Mouse (Mus musculus): Measurements from ENCODE around the gene Tbc1d4. TPM values are rescaled to one million over a fixed set of nuclear protein-coding genes. Genes with fewer than 3 reads are reported as not detected.

Tbc1d4 gene
- total and polyA plus RNA-seq, 3 experiments: not detected

- Histone ChIP-seq H3K4me3 (ENCODE audit: control insufficient read depth in 1 of 2, insufficient read depth in 1 of 2, low read depth in 2 of 2, low read length in 2 of 2) (no peak overlapping the region), H3K9me3 (replicated peaks; ENCODE audit: insufficient read depth, low read length) (no peaks in the 10 kb centered on the region), H3K79me2 (ENCODE audit: control insufficient read depth, insufficient read depth, low read length, poor library complexity) (no peaks in the 10 kb centered on the region), H3K9ac (ENCODE audit: control insufficient read depth, low read depth, low read length, poor library complexity, severe bottlenecking) (no peak overlapping the region), H3K36me3 (ENCODE audit: control insufficient read depth in 1 of 2, insufficient read depth in 2 of 2, low read length in 2 of 2) (no peaks in the 10 kb centered on the region), H3K27me3 (ENCODE audit: control insufficient read depth in 1 of 2, insufficient read depth in 2 of 2, low read length in 2 of 2) (no peaks in the 10 kb centered on the region; a peak in 1 of 4 replicates), H3K27ac (ENCODE audit: control insufficient read depth, low read depth, low read length) (no peak overlapping the region), H3K4me1 (ENCODE audit: control insufficient read depth in 1 of 2, insufficient read depth in 2 of 2, low read length in 2 of 2) (no peaks in the 10 kb centered on the region)
- TF ChIP-seq ZMIZ1 (IDR thresholded peaks at IDR 0.05; ENCODE audit: low read depth, low read length) (no peak), MAX (IDR thresholded peaks at IDR 0.05; ENCODE audit: low read length) (no peak), MAZ (IDR thresholded peaks at IDR 0.05; ENCODE audit: low read depth, low read length) (no peak), MYC (IDR thresholded peaks at IDR 0.05; ENCODE audit: low read depth, low read length) (no peak), CHD2 (IDR thresholded peaks at IDR 0.05; ENCODE audit: low read length) (no peak), CTCF (IDR thresholded peaks at IDR 0.05 in 2 of 3, conservative IDR thresholded peaks at IDR 0.05 in 1 of 3; ENCODE audit: control insufficient read depth in 1 of 3, insufficient read depth in 1 of 3, low read depth in 2 of 3, low read length in 3 of 3, poor library complexity in 1 of 3, severe bottlenecking in 1 of 3) (no peak), POLR2AphosphoS5 (IDR thresholded peaks at IDR 0.05; ENCODE audit: borderline replicate concordance, low read depth, low read length) (no peak), TCF12 (IDR thresholded peaks at IDR 0.05; ENCODE audit: low read depth, low read length) (no peak), POLR2A (IDR thresholded peaks at IDR 0.05; ENCODE audit: control insufficient read depth in 1 of 2, insufficient read depth in 1 of 2, low read depth in 1 of 2, low read length in 2 of 2, poor library complexity in 1 of 2) (no peak)
- DNase-seq (ENCODE audit: low read depth, low spot score): no peak
Measured at GRCm38 (mm10) chr14:101527420-101527996, 81.5 kb downstream of the Tbc1d4 start.

- no peak overlapping the region for H3K27ac ChIP-seq (ENCODE audit: control insufficient read depth, low read depth, low read length)
- no peaks in the 10 kb centered on the region for H3K79me2 ChIP-seq (ENCODE audit: control insufficient read depth, insufficient read depth, low read length, poor library complexity)
- H3K4me1 ChIP-seq (ENCODE audit: control insufficient read depth in 1 of 2, insufficient read depth in 2 of 2, low read length in 2 of 2): no peaks in the 10 kb centered on the region
- H3K9ac ChIP-seq (ENCODE audit: control insufficient read depth, low read depth, low read length, poor library complexity, severe bottlenecking): no peak overlapping the region
- no peaks in the 10 kb centered on the region for H3K36me3 ChIP-seq (ENCODE audit: control insufficient read depth in 1 of 2, insufficient read depth in 2 of 2, low read length in 2 of 2)
- no peaks in the 10 kb centered on the region; a peak in 1 of 4 replicates for H3K27me3 ChIP-seq (ENCODE audit: control insufficient read depth in 1 of 2, insufficient read depth in 2 of 2, low read length in 2 of 2)
- no peak for TF ChIP-seq MYC (IDR thresholded peaks at IDR 0.05; ENCODE audit: low read depth, low read length)
- no peak for TF ChIP-seq RCOR1 (IDR thresholded peaks at IDR 0.05; ENCODE audit: low read depth, low read length)
- TF ChIP-seq TCF12 (IDR thresholded peaks at IDR 0.05; ENCODE audit: low read depth, low read length): no peak
- TF ChIP-seq MXI1 (IDR thresholded peaks at IDR 0.05; ENCODE audit: low read depth, low read length): no peak
- no peak for TF ChIP-seq NRF1 (IDR thresholded peaks at IDR 0.05; ENCODE audit: insufficient read depth, low read depth, low read length, poor library complexity, severe bottlenecking)
- no peak for TF ChIP-seq TBP (IDR thresholded peaks at IDR 0.05; ENCODE audit: low read depth, low read length)
- TF ChIP-seq CTCF (IDR thresholded peaks at IDR 0.05 in 2 of 3, conservative IDR thresholded peaks at IDR 0.05 in 1 of 3; ENCODE audit: control insufficient read depth in 1 of 3, insufficient read depth in 1 of 3, low read depth in 2 of 3, low read length in 3 of 3, poor library complexity in 1 of 3, severe bottlenecking in 1 of 3): no peak
- TF ChIP-seq SIN3A (IDR thresholded peaks at IDR 0.05; ENCODE audit: low read length): no peak
- TF ChIP-seq ZNF384 (IDR thresholded peaks at IDR 0.05; ENCODE audit: low read depth, low read length): no peak
- no peak for TF ChIP-seq MAX (IDR thresholded peaks at IDR 0.05; ENCODE audit: low read length)
- no peak for TF ChIP-seq EP300 (IDR thresholded peaks at IDR 0.05; ENCODE audit: low read depth in 1 of 2, low read length in 2 of 2)
- no peak for TF ChIP-seq TAL1 (IDR thresholded peaks at IDR 0.05; ENCODE audit: low read length)
- TF ChIP-seq BHLHE40 (IDR thresholded peaks at IDR 0.05; ENCODE audit: borderline replicate concordance, low read depth, low read length): no peak
- no peak for TF ChIP-seq ETS1 (IDR thresholded peaks at IDR 0.05; ENCODE audit: low read depth, low read length)
- TF ChIP-seq USF2 (IDR thresholded peaks at IDR 0.05; ENCODE audit: borderline replicate concordance in 1 of 2, insufficient read depth in 1 of 2, low read depth in 1 of 2, low read length in 2 of 2): no peak
- no peak for TF ChIP-seq GABPA (IDR thresholded peaks at IDR 0.05; ENCODE audit: low read depth, low read length)
- H3K4me3 ChIP-seq (ENCODE audit: control insufficient read depth in 1 of 2, insufficient read depth in 1 of 2, low read depth in 2 of 2, low read length in 2 of 2): no peak overlapping the region
- no peak for DNase-seq (ENCODE audit: low read depth, low spot score)
- no peaks in the 10 kb centered on the region for H3K9me3 ChIP-seq (replicated peaks; ENCODE audit: insufficient read depth, low read length)
Measured at GRCm38 (mm10) chr14:101526478-101526877, 82.5 kb downstream of the Tbc1d4 start.

All from MEL (cell line).